Mouse (Mus musculus) gastrocnemius, postnatal 10 days (tissue): ENCODE results near the gene Rps18. TPM values are rescaled to one million over a fixed set of nuclear protein-coding genes. Genes with fewer than 3 reads are reported as not detected.

Source experiments
- DNase-seq: peaks from one replicate; pipeline ENCODE4 v3.0.0; 2021; ENCODE audit warnings: mixed read lengths
- total RNA-seq, 2 experiments: library from RNA; stranded (reverse); gene quantifications; 2 replicates each; pipeline ENCODE4 v1.2.3; 2021

The Rps18 gene
- total RNA-seq, 2 experiments from 2014 or later = 649 to 675 TPM

DNA sequence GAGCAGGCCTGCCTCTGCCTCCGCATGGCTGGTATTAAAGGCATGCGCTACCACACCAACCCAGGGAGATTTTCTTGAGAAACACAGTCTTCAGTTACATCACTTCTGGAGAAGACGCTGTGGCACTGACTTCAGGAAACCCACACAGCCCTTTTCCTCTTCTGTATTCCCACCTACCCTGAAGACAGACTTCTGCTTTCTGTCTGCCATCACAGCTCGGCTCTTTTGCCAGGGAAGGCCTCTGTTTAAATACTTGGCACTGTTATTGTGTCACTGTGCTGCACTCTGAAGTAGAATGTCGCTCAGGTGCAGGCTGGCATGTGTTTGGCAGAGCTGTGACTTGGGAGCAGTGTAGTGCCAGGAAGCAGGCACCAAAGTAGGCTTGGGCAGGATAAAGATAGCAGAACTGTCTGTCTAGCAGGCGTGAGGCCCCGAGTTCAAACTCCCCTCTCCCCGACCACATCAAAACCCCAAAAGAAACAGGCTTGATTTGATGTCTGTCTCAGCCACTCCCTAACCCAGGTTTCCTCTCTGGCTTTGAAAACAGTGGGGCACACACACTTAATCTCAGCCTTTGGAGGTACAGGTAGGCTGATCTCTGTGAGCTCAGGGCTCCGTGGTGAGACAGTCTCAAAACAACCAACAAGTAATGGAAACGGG, 8.2 kb downstream of the Rps18 start:
- DNase-seq = no peak

DNA sequence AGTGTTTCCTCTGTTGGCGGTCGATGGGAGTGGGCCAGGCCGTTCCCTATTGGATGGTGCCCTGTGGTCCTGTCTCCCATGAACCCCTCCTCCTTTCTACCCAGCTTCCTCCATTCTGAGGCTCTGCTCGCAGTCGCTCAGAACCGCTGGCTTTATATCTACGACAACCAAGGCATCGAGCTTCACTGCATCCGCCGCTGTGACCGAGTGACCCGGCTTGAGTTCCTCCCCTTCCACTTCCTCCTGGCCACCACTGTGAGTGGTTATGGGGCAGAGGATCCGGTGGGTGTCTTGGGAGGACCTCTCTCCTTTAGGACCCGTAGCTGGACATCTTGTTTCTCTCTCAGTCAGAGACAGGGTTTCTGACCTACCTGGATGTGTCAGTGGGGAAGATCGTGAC, 12.3 kb downstream of the Rps18 start:
- DNase-seq = no peak

DNA sequence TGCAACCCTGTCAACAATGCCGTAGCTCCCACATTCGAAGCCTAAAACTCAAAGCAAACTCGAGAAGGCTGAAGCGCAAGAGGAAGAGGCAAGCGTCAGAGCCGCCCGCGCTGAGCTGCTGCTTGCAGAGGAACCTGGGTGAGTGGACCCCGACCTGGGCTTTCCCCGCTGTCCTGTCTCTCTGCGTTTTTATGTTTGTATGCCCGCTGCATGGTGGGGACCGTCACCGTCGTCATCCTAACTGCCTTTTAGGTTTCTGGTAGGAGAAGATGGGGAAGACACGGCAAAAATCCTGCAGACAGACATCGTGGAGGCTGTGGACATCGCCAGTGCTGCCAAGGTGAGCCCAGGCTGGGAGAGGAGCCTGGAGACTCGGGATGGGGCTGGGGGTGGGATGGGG, 14.4 kb downstream of the Rps18 start:
- DNase-seq = no peak

DNA sequence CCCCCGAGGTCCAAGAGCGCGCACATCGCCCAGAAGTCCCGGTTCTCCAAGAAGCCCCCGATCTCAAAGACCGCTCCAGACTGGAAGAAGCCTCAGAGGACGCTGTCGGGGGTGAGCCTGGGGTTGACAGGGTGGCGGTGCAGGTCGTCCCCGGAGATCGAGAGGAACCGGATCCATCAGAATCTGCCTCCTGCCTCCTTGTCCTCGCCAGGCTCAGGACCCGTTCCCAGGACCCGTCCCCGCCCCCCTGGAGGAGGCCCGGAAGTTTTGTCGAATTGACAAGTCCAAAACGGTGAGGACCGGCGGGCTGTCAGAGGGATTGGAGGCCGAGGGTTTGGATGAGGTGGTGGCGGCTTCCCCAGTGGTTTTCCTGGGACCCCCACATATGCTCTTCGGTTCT, 14.8 kb downstream of the Rps18 start:
- no peak for DNase-seq

DNA sequence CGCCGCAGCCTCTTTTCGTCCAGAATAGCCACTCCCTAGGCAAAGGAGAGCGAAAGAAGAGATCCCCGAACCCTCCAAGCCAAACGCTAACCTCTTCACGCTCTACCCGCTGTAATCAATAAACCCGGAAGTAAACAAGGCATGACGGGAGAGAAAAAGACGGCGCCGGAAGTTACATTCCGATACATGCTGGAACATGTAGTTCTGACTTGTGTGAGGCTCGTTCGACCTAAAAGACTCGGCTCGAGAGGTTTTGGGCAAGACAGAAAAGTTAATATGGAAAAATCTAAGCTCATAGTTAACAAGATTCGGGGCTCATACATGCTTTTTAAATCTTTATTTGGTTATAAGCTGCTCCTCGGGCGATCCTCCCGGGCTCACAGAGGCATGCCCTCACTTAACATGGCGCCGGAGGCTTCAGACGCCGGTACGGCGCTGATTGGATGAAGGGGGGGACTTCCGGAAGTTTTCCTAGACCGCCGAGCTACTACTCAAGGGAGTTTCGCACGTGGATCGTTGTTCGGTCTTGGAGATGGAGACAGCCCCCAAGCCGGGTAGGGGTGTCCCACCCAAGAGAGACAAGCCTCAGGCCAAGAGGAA, 15.5 kb downstream of the Rps18 start, which contains the start of the genes Pfdn6 and Wdr46:
Gene Pfdn6, minus strand, starts transcription at position 138 of the 600 bp plus-strand sequence.
Gene Wdr46, plus strand, starts transcription at position 455 of the 600 bp plus-strand sequence.
- peak; percentile 92 for DNase-seq

DNA sequence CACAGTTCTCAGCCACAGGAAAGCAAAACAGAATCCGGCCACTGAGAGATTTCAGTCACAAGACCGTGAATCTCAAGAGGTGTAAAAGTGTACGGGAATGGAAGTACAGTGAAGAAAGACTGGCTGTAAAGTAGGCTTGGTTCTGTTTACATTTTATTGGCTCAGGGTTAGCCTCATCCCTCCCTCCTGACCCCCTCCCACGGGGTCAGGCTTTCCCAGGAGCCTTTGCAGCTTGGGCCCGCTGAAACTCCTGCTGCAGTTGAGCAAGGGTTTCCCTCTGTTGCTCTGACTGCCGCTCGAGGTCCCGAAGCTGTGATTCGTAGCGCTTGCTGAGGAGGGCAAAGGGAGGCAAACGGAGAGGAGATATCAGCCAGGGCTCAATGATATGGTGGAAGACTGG, 17.0 kb downstream of the Rps18 start:
- DNase-seq = no peak

DNA sequence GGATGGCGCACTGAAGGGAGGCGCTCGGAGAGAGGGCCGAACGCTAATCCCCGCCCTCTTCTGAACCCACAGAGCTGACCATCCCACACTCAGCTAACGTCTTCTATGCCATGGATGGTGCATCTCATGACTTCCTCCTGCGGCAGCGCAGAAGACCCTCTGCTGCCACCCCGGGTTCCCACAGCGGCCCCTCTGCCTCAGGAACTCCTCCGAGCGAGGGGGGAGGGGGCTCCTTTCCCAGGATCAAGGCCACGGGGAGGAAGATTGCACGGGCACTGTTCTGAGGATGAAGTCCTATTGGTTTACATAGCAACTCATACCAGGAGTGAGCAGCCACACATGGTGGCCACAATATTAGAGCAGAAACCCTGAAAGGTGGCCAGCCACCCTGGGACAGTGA, 18.8 kb downstream of the Rps18 start:
- DNase-seq = no peak

DNA sequence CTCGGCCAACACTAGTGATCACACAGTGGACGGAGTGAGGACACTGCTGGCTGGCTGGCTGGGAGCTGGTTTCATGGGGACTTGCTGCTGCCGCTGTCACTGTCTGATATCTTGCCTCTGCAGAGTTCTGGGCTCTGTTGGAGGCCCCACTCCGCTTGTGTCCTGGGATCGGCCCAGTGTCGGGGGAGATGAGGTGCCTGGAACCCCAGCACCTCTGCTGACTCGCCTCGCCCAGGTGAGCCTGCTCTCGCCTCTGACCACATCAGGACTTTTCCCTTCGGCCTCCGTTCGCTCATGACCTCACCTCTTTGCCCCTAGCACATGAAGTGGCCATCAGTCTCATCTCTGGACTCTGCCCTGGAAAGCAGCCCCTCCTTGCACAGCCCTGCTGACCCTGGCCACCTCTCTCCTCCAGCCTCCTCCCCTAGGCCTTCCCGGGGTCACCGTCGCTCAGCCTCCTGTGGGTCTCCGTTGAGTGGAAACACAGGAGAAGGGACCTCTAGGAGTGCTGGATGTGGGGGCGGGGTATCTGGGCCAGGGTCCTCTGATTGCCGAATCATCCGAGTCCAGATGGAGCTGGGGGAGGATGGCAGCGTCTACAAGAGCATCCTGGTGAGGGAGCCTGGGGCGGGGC, 20.3 kb downstream of the Rps18 start:
- DNase-seq = no peak

DNA sequence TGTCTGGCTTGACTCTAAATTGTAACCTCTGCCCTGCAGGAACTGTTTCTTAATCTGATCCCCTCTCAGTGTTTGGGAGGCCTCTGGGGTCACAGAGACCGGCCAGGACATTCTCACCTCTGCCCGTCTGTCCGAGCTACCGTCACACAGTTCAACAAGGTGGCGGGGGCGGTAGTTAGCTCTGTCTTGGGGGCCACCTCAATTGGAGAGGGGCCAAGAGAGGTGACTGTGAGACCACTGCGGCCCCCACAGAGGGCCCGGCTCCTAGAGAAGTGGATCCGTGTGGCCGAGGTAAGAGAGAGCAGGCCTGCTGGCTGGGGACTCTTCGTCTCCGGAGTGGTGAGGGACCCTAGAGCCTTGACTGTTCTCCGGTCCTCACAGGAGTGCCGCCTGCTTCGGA, 22.8 kb downstream of the Rps18 start:
- no peak for DNase-seq

DNA sequence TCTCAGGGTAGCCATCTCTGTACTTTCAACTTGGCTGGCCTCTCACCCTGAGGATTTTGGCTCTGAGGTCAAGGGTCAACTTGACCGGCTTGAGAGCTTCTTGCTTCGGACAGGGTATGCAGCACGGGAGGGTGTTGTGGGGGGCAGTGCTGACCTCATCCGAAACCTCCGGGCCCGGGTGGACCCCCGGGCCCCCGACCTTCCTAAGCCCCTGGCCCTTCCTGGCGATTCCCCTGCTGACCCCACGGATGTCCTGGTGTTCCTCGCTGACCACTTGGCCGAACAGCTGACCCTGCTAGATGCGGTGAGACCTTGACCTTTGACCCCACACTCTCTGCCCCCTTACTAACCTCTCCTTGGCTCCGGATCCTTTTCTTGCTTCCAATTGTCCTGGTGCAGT, 23.4 kb downstream of the Rps18 start:
- no peak for DNase-seq

DNA sequence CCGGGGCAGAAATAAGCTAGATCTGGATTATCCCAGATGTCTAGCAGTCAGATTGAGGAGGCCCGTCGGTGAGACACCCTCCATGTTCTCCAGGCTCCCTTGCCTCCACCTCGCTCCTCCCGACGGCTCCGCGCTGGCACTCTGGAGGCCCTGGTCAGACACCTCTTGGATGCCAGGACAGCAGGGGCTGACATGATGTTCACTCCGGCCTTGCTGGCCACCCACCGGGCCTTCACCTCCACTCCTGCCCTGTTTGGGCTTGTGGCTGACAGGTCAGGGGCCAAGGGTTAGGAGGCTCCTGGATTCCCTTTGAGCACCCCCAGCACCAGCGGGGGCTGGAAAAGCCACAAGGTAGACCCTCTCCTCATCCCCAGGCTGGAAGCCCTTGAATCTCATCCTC, 23.9 kb downstream of the Rps18 start:
- DNase-seq = no peak

DNA sequence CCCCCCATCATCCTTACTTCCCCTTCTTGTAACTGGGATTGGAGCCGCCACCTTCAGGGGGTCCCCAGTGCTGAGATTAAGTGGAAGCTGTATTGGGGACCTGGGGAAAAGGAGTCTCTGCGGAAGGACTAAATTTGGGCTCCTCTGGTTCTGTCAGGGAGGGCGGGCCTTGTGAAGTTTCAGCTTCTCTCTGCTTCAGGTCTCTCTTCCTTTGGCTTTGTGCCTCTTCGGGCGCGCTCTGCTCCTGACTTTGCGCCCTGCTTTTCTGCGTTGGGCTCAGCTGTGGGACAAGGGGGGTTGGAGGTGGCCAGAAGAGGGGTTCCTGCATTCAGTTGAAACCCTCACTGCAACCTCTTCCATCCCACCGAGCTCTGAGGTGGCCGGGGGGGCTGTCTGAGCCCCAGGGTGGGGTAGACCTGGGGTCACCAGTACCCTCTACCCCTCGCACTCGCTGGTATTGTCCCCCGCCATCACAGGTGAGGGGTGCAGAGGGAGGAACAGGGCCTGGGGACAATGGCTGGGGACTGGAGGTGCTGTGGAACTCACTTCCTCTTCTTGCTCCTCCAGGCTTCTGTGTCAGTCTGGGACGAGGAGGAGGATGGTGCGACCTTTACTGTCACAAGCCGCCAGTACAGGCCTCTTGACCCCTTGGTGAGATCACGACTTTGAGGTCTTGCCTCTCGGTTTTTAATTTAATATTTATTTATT, 24.5 kb downstream of the Rps18 start:
- DNase-seq = no peak

DNA sequence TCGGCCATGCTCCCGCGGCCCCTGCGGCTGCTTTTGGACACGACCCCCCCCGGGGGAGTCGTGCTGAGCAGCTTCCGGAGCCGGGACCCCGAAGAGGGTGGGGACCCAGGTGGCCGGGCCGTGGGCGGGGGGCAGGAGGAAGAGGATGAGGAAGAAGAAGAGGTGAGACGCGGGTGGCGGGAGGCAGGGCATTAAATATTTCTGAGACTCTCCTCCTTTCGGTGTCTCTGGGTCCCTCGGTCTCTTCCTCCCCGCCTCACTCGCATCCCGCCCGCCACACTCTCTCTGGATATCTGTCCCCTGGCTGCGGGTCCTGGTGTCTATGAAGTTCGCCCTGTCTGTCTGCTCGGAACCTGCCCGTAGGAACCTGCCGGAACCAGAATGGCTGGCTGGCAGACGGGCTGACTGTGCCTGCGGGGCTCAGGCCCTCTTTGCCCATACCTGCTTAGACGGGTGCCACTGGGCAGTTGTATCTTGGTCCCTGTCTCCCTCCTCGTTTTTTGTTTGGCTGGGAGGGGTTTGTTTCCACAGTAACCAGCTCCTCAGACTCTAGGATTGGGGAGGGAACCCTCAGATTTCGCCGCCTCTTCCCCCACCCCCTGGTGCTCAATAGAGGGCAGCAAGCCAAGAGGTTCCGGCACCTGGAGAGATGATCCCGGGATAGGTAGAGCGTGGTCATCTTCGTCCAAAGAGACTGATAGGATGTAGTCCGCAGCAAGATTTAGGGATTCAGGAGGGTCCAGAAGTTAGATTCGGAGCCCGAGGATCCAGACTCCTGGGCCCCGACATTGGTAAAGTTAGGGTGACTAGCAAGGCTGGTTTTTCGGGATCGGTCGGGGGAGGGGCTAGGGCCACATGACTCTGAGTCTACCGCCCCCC, 25.3 kb downstream of the Rps18 start:
- DNase-seq = no peak

DNA sequence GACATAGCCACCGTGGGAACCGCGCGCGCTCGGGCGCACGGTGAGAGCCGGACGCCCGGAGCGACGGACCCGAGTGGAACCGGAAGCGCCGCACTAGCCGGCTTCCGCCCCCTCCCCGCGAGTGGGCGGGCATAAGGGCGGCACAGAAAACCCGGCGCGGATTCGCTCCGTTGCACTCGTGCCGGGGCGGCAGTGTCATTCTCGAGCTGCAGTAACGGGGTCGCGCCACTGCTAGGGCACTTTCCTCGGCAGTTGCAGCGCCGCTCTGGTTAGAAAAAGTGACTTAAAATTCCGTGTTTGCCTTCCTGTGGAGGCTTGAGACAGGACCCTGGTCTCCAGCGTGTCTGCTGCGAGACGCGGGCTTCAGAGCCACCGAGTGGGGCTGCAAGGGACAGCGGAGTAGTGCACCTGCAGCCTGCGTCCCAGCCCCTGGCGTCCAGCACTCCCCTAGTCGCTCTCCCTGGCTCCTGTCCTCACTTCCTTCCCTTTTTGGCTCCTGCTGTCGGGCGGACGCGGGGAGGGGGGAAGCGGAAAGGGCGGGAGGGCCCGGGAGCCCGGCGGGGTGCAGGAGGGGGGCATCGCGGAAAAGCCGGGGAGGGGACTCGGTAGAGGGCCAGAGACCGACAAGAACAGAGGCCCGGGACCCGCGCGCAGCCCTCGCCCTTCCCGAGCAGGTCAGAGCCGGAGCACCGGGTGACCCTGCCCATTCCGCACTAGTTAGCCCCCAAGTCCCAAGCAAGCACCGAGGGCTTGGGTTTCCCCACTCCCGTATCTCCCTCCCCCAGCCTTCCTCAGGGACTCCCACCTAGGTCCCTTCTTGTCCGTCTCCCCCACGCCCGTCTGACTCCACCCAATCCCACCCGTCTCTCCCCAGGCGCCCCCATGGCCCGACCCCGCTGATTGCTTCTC, 26.2 kb downstream of the Rps18 start, which contains the start of gene Rgl2:
Gene Rgl2, plus strand, starts transcription at position 173 of the 909 bp plus-strand sequence.
- DNase-seq = peak; percentile 95

DNA sequence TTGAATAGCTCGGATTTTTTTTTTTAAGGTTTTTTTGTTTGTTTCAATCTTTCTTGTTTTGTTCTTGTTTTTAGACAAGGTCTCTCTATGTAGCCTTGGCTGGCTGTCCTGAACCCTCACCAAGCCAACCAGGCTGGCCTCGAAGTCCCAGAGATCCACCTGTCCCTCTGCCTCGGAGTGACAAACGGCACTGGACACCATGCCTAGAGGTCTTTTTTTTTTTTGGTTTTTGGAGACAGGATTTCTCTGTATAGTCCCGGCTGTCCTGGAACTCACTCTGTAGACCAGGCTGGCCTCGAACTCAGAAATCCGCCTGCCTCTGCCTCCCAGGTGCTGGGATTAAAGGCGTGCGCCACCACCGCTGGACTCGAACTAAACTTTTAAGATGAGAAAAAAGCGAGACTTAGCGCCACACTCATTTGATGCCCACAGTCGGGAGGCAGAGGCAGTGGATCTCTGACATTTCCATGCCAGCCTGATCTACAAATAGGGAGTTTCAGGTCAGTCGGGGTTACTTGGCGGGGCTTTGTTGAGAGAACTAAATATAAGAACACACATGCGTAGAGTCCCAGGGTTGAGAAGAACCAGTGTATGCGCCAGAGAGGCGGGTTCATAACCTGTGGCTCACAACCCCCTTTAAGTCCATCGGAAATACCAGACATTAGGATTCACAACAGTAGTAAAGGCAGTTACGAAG, 27.4 kb downstream of the Rps18 start:
- no peak for DNase-seq

DNA sequence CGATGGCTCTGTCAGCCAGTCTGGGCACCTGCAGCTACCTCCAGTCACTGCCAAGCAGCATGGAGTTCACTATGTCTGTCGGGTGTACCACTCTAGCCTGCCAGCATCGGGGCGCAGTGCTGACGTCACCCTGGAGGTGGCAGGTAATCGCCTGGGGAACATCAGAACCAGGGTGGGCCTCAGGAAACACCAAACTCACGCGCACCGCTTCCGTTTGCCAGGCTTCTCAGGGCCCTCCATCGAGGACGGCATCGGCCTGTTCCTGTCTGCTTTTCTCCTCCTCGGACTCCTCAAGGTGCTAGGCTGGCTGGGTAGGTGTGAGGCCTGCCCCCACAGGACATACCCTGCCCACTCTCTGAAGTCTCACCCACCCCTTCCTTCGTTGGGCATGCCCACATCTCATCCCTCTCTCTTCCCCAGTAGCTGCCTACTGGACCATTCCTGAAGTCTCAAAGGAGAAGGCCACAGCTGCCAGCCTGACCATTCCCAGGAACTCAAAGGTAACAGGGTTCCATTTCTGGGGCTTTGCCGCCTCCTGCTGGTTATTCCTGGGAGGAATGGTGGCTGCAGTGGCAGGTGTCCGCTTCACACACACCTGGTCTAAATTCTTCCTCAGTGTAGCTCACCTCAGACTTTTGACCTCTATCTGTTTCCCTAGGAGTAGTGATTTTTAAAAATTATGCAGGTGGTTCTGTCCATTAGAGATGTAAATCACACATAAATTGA, 29.4 kb downstream of the Rps18 start:
- no peak for DNase-seq

DNA sequence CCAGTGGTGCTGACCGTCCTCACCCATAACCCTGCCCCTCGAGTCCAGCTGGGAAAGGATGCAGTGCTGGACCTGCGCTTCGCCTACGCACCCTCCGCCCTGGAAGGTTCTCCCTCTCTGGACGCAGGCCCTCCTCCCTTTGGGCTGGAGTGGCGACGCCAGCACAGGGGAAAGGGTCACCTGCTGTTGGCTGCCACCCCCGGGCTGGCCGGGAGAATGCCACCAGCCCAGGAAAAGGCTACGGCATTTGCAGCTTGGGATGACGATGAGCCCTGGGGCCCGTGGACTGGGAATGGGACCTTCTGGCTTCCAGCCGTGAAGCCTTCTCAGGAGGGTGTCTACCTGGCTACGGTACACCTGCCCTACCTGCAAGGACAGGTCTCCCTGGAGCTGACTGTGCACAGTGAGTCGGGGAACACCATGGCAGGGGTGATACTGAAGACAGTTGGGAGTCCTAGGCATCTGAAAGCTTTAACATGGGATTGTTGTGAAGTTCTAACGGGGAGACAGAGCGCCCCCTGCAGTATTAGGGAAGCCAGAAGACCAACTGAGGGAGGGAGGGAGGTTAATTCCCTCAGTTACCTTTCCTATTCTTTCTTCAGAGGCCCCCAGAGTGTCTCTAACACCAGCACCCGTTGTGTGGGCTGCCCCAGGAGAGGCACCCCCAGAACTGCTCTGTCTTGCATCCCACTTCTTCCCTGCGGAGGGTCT, 30.2 kb downstream of the Rps18 start:
- no peak for DNase-seq

DNA sequence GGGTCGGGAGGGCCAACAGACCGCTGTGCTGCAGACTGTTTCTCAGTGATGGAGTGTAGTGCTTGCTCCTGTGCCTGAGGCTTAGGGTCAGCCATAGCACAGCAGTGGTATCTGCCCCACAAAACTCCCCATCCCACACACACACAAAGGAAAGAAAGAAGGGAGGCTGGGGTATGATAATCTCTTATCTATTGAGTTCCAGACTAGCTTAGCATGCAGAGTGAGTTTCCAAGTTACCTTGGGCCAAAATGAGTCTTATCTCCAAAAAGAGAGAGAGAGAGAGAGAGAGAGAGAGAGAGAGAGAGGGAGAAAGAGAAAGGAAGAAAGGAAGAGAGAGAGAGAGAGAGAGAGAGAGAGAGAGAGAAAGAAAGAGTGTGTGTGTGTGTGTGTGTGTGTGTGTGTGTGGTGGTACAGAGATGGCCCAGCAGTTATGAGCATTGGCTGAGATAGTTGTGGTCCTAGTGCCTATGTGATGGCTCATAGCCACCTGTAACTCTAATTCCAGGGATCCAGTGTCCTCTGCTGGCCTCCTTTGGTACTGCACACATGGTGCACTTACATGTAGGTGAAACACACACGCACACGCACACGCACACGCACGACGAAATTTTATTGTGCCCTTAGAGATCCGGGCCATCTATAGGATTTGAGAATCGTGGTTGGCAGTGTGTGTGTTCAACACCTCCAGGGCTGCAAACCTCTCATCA, 31.1 kb downstream of the Rps18 start:
- peak; percentile 43 for DNase-seq
